Mouse (Mus musculus) neural tube, embryonic 10.5 days (tissue): ENCODE measurements around the gene Camta1.

Experiments
- DNase-seq: peaks from one replicate; pipeline ENCODE4 v3.0.0-alpha.2; 2017; ENCODE audit warnings: low spot score; ENCODE audit errors: extremely low spot score

Gene Camta1

GRCm38 (mm10) chr4:151861806-151862739 lies at the start of gene Camta1:
Gene Camta1 (minus strand): TSS chr4:151861876.
- DNase-seq = peak; percentile 99

- DNase-seq = no peak
Observed at GRCm38 (mm10) chr4:151908809-151909208, 47.1 kb upstream of the Camta1 start.

GRCm38 (mm10) chr4:151907577-151908343 lies 46.1 kb upstream of the Camta1 start:
- peak; percentile 27 for DNase-seq

GRCm38 (mm10) chr4:151905621-151906020 lies 43.9 kb upstream of the Camta1 start:
- no peak for DNase-seq

GRCm38 (mm10) chr4:151904098-151904497 lies 42.4 kb upstream of the Camta1 start:
- no peak for DNase-seq

GRCm38 (mm10) chr4:151902689-151903241 lies 41.1 kb upstream of the Camta1 start:
- no peak for DNase-seq

- no peak for DNase-seq
Observed at GRCm38 (mm10) chr4:151902046-151902688, 40.5 kb upstream of the Camta1 start.

- DNase-seq = no peak
Observed at GRCm38 (mm10) chr4:151901422-151901821, 39.7 kb upstream of the Camta1 start.

GRCm38 (mm10) chr4:151900735-151901134 lies 39.1 kb upstream of the Camta1 start:
- no peak for DNase-seq

GRCm38 (mm10) chr4:151899707-151900384 lies 38.2 kb upstream of the Camta1 start:
- DNase-seq = no peak

- no peak for DNase-seq
Observed at GRCm38 (mm10) chr4:151898600-151899245, 37.0 kb upstream of the Camta1 start.

GRCm38 (mm10) chr4:151897069-151897617 lies 35.5 kb upstream of the Camta1 start:
- no peak for DNase-seq

GRCm38 (mm10) chr4:151895624-151896023 lies 33.9 kb upstream of the Camta1 start:
- DNase-seq = no peak

- no peak for DNase-seq
Observed at GRCm38 (mm10) chr4:151894926-151895325, 33.2 kb upstream of the Camta1 start.

- DNase-seq = no peak
Observed at GRCm38 (mm10) chr4:151893241-151893640, 31.6 kb upstream of the Camta1 start.

GRCm38 (mm10) chr4:151881590-151881989 lies 19.9 kb upstream of the Camta1 start:
- DNase-seq = no peak

- no peak for DNase-seq
Observed at GRCm38 (mm10) chr4:151880044-151880690, 18.5 kb upstream of the Camta1 start.

- DNase-seq = no peak
Observed at GRCm38 (mm10) chr4:151876400-151876799, 14.7 kb upstream of the Camta1 start.

- DNase-seq = no peak
Observed at GRCm38 (mm10) chr4:151863511-151863910, 1.8 kb upstream of the Camta1 start.

- DNase-seq = no peak
Observed at GRCm38 (mm10) chr4:151861471-151861805, 238 bp downstream of the Camta1 start.
